Mouse (Mus musculus): Measurements from ENCODE around the gene Acp2. TPM values are rescaled to one million over a fixed set of nuclear protein-coding genes. Genes with fewer than 3 reads are reported as not detected.

Gene Acp2
- 27.0 TPM for polyA plus RNA-seq (2014; fragmentation: Illumina TruSeq; extraction: RNeasy Lipid Tissue Mini Kit (QIAGEN cat#74804); ENCODE audit: low read depth, low replicate concordance)

GRCm38 (mm10) chr2:91202222-91202971, at the start of gene Acp2, which contains the start of gene Nr1h3:
Acp2 (plus strand) TSS chr2:91202885.
Nr1h3 (minus strand) TSS chr2:91202834.

GRCm38 (mm10) chr2:91183711-91184405, 18.8 kb upstream of the Acp2 start, which contains the start of gene Madd:
Madd (minus strand) TSS chr2:91183837.

GRCm38 (mm10) chr2:91236601-91237510, 34.2 kb downstream of the Acp2 start, which contains the start of gene Ddb2:
Ddb2 (minus strand) TSS chr2:91236982.

GRCm38 (mm10) chr2:91255661-91256150, 53.0 kb downstream of the Acp2 start, which contains the start of gene Pacsin3:
Pacsin3 (plus strand) TSS chr2:91255954.

Other genes with a start within 250 kb of the Acp2 start
- not detected for gene Rapsn, start 167.3 kb upstream of the Acp2 start, polyA plus RNA-seq (2014; fragmentation: Illumina TruSeq; extraction: RNeasy Lipid Tissue Mini Kit (QIAGEN cat#74804); ENCODE audit: low read depth, low replicate concordance)
- gene Psmc3, start 148.9 kb upstream of the Acp2 start, polyA plus RNA-seq (2014; fragmentation: Illumina TruSeq; extraction: RNeasy Lipid Tissue Mini Kit (QIAGEN cat#74804); ENCODE audit: low read depth, low replicate concordance), result 158 TPM
- gene Slc39a13, start 132.5 kb upstream of the Acp2 start, polyA plus RNA-seq (2014; fragmentation: Illumina TruSeq; extraction: RNeasy Lipid Tissue Mini Kit (QIAGEN cat#74804); ENCODE audit: low read depth, low replicate concordance), result 41.0 TPM
- 15.1 TPM for gene Spi1, start 120.5 kb upstream of the Acp2 start, polyA plus RNA-seq (2014; fragmentation: Illumina TruSeq; extraction: RNeasy Lipid Tissue Mini Kit (QIAGEN cat#74804); ENCODE audit: low read depth, low replicate concordance)
- gene Mybpc3, start 84.7 kb upstream of the Acp2 start, polyA plus RNA-seq (2014; fragmentation: Illumina TruSeq; extraction: RNeasy Lipid Tissue Mini Kit (QIAGEN cat#74804); ENCODE audit: low read depth, low replicate concordance), result 0.09 TPM
- 23.2 TPM for gene Madd, start 19.0 kb upstream of the Acp2 start, polyA plus RNA-seq (2014; fragmentation: Illumina TruSeq; extraction: RNeasy Lipid Tissue Mini Kit (QIAGEN cat#74804); ENCODE audit: low read depth, low replicate concordance)
- gene Nr1h3, start 51 bp upstream of the Acp2 start, polyA plus RNA-seq (2014; fragmentation: Illumina TruSeq; extraction: RNeasy Lipid Tissue Mini Kit (QIAGEN cat#74804); ENCODE audit: low read depth, low replicate concordance), result 35.6 TPM
- gene Ddb2, start 34.1 kb downstream of the Acp2 start, polyA plus RNA-seq (2014; fragmentation: Illumina TruSeq; extraction: RNeasy Lipid Tissue Mini Kit (QIAGEN cat#74804); ENCODE audit: low read depth, low replicate concordance), result 20.7 TPM
- 45.0 TPM for gene Pacsin3, start 53.1 kb downstream of the Acp2 start, polyA plus RNA-seq (2014; fragmentation: Illumina TruSeq; extraction: RNeasy Lipid Tissue Mini Kit (QIAGEN cat#74804); ENCODE audit: low read depth, low replicate concordance)
- gene Arfgap2, start 62.1 kb downstream of the Acp2 start, polyA plus RNA-seq (2014; fragmentation: Illumina TruSeq; extraction: RNeasy Lipid Tissue Mini Kit (QIAGEN cat#74804); ENCODE audit: low read depth, low replicate concordance), result 55.6 TPM
- gene 1110051M20Rik, start 241.8 kb downstream of the Acp2 start, polyA plus RNA-seq (2014; fragmentation: Illumina TruSeq; extraction: RNeasy Lipid Tissue Mini Kit (QIAGEN cat#74804); ENCODE audit: low read depth, low replicate concordance), result 18.8 TPM

All from adipose tissue, adult 10 weeks (tissue).